Mouse (Mus musculus): ENCODE measurements around the gene Tmem239.

Gene Tmem239

DNA sequence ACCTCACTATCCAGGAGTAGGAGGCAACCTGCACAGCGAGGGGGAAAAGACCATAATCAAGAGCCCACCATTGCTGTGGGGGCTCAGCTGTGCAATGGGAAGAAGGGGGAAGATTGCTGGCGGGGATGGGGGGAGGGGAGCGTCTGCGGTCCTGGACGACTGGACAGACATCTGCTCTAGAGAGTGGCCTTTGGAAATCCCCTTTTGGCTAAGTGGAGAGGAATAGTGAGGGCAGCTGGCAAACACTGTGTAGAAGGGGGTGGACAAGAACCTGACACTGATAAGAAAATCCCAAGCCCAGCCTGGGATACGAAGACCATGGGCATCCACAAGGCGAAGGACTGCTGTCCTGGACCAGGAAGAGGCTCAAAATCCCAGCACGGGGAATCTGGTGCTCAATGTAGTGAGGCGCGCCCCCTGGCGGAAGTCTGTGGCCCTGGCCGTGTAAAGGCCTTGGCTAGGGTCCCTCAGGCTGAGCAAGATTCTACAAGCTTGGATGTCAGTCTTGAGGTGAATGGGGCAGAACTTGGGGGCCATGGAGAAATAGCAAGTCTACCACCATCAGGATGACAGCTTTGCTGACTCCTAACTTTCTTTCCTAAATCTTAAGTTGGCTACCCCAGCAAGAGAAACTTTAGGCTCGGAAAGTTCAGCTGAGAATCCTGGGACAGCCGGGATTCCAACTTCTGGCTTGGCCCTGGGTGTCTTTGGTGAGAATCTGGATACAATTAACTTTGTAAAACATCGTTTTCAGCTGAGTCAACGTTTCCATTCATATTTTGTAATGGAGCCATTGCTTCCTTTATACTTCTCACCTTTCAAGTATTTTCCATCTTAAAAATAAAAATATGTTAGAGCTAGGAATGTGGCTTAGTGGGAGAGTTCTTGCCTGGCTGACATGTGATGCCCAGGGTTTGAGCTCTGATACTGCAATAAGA lies 5.5 kb downstream of the Tmem239 start:
- DNase-seq (ENCODE audit: low spot score in 2 of 2), result peak; percentile 73 to 75

DNA sequence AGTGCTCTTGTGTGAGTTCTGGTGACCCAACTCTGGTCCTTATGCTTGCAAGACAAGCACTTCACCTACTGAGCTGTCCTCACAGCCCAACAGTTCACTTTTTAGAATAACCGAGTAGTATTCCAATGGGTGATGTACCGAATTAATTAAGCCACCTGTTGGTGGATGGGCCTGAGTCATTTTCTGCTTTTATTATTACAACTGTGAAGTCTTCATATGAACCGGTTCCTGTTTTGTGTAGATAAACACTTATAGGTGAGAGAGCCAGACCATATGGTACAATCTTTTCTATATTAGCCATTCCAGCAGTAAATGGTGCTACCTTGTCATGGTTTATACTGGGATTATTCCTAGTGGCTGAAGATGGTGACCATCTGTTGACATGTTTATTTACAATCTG lies 6.5 kb downstream of the Tmem239 start:
- no peak for DNase-seq (ENCODE audit: low spot score in 2 of 2)

DNA sequence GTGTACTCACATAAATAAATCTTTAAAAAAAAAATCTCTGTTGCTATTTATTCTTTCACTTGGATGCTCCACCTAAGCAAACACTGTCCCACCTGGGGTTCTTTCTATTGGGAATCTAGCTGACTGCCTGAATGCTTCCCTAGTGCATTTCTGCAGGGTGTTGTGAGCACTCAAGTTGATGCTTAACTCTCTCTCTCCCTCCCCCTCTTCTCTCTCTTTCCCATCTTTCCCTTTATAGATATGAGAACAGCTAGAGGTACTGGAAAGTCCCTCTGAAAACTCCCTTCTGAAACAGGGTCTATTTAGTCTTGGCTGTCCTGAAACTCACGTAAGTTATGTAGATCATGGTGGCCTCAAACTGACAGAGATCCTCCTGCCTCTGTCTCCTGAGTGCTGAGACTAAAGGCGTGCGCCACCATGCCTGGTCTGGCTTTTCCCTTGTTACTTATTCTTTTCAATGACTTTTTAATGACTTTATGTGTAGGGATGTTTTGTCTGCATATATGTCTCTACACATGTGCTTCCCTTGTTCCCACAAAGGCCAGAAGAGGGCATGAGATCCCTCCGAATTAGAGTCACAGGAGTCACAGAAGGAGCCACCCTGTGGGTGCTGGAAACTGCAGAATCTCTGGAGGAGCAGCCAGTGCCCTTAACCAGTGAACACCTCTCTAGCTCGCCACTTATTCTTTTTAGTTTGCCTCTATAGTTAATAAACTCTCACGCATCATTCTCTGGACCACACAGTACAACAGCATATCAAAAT lies 8.0 kb downstream of the Tmem239 start:
- DNase-seq (ENCODE audit: low spot score in 2 of 2), result no peak

DNA sequence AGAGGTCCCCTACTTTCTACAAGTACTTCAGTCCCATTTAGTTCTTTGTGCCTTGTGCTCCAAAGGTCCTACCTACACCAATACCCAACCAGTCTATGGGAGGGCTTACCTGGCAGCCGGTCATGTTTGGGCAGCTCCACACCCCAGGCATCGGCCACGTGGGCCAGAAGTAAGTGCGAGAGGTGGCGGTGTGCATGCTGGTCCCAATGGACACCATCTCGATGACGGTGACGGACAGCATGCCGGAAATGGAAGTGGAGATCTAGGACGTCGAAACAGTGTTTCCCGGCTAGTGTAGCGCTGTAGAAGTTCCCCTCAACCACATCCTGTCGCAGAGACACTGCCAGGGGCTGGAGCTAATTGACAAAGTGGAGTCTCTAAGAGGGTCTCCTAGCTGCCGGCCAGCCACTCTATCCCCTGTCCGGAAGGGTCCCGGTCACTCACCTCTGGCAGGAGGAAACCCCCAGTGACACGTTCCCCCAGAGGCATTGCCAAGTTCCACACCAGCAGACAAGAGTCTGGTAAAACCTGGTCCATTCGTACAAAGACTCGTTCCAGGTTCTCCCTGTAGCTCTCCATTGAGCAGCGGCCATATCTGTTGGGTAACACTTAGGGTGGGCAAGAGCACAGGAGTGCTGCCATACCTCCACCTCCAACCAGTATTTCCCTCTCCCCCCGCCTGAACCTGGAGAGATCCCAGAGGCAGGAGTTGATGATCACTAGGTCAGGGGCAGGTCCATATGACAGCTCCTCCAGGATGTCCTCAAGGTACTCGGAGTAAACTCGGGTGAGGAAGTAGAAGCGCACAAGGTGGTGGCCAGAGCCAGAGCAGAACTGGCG lies 15.7 kb downstream of the Tmem239 start:
- DNase-seq (ENCODE audit: low spot score in 2 of 2), result no peak

DNA sequence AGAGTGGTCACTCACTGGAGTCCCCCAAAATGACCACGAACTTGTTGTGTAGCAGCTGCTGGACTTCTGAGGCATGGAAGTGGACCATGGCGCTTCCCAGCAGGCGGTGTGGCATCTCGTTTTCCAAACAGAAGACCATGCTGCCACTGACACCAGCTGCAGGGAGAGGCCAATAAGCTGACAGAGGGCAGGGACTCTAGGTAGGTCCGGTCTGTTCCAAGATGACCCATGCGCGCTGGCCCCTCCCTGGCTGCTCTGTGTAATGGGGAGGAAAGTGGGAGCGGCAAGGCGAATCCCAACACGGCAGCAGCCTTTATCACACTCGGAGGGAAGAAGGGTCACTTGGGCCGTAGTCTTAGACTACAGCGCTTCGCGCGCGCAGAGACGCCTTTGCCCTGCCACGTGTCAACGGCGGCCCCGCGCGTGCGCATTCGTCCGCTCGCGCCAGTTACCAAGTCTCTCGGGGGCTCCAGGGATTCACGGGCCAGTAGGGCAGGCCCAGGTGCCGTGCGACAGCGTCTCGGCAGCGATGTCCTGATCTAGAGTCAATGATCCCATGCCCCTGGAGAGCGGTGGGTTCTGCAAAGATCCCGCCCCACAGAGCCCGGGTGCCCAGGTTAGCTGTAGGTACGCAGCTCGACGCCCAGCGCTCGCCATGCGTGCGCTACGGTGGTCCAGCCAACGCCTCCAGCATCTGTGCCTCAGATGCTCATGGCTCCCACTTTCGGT lies 17.3 kb downstream of the Tmem239 start:
- peak; percentile 53 to 92 for DNase-seq (ENCODE audit: low spot score in 2 of 2)

DNA sequence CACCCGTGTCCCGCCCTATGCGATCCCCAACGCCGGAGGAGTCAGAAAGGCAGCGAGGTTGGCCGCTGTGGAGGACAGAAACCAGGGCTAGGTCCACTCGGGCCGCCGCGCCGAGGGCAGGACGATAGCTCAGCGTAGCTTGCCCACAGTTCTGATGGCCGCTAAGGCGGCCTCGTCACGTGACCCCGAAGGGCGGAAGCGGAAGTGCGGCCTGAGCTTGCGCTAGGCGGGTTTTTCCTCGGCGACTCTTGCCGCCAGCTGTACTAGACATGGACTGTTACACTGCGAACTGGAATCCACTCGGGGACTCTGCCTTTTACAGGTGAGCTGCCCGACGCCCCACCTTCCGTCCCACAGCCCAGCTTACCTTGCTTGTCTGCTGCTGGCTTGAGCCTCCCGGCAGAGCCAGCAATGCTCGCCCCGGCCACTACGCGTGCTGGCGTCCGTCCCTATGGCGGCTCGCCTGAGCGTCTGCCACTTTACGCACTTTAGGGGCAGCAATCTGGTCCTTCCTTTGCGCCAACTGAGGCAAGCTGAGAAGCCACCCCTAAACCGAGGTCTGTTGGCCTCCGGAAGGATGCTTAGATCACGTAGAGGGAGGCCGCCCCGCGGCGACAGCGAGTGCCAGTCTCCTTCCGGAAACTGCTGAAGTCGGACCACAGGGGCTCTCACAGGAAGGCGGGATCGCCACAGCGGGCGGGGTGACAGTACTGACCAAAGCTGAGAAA lies 18.0 kb downstream of the Tmem239 start, which contains the start of the genes Vps16 and Pced1a:
TSS of gene Vps16 (plus strand) at position 214 of the 728 bp plus-strand sequence.
TSS of gene Pced1a (minus strand) at position 576 of the 728 bp plus-strand sequence.
- DNase-seq (ENCODE audit: low spot score in 2 of 2), result peak in 1 of 2 experiments; percentile 91

DNA sequence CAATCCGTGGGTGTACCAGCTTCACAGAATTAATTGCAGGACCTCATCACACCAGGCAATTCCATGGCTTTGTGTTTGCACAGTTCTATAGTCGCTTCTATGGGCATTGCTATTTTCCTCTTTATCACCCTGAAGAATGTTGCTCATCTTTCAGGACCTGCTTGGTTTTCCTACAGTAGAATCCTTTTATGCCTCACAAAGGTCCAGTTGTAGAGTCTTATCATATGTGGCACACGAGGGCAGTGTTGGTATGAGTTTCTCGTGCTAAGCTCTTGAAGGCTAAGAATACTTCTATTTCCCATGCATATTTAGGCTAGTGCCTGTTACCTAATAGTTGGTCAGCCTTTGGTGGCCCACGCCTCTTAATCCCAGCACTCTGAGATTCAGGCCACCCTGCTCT lies 18.8 kb downstream of the Tmem239 start:
- DNase-seq (ENCODE audit: low spot score in 2 of 2), result no peak

DNA sequence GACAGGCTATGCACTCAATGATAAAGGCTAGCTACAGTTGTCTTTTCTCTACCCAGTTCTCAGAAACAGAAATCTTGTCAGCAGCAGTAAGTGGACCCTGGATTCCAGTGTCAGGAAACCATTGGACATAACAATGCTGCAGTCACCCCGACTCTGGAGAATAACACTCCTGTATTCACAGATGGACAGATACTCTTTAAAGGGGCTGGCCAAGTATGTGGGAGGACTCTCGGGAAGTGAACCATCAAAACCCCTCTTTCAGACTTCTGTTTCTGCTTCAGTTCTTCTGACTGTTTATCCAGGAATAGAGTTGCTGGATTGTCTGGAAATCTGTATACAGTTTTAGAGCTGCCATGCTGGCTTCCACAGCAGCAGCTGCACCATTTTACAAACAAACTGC lies 23.6 kb downstream of the Tmem239 start:
- no peak for DNase-seq (ENCODE audit: low spot score in 2 of 2)

DNA sequence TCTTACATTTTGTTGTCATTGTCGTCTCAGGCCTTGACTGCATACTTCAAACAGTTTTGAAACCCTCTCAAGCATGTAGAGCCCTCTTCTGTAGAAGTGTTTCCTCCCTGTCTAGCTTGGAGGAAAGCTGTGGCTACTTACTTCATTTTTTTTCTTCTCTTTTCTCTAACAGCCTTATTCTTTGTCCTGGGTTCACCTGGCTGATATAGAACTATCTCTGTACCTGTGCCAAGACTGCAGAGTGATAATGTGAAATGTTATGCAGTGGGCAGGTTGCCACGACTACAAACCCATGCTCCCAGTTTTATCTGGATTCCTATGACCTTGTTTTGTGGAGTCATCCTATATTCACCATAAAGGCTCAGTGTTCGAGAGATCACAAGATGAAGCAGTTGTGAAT lies 24.2 kb downstream of the Tmem239 start:
- DNase-seq (ENCODE audit: low spot score in 2 of 2), result no peak

DNA sequence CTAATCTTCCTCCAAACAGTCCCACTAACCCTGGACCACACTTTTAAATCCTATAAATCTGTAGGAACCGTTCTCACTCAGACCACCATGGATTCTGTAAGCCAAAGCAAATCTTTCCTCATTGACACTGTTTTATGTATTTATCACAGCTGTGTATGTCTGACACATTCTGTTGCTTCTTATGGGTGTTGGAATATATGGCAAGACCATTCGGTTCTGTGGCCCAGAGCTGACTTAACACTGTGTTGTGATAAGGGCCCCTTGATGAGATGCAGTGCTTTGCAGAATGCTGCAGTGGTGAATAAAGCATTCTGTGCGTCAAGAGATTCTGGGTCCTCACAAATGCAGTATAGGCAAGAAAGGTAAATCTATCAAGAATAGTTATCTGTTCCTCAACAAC lies 25.9 kb downstream of the Tmem239 start:
- no peak for DNase-seq (ENCODE audit: low spot score in 2 of 2)

DNA sequence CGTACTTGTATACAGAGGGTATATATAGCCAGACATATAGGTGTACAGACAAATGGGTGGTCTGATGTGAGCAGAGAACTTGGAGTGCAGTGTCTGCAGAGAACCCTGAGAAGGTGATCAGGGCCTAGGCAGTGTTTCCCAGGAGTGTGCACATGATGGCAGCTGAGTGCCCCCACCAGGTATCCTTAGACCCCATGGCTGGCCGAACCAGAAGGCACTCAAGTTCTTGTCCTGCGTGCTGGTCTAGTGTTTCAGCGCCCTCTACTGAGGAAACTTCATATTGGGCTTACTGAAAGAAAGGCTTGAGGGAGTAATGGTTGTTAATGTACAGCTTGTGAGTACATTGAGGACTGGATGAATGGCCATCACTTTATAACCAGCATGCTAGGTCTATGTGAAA lies 26.9 kb downstream of the Tmem239 start:
- DNase-seq (ENCODE audit: low spot score in 2 of 2), result no peak

DNA sequence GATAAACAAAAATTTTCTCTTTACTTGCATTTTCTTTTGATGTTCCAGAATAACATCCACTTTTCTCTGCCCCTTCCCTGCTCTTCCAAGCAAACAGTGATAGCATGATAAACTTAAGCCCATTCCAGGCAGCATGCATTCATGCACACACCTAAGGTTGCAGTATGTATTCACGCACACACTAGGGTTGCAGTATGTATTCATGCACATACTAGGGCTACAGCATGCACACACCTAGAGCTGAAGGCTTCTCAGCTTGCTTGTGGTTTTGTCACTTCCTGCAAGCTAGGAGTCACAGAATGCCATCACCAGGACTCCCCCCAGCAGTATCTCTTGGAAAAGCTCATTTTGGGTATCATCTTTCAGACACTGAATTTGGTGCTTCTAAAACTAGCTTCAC lies 30.5 kb downstream of the Tmem239 start:
- no peak for DNase-seq (ENCODE audit: low spot score in 2 of 2)

DNA sequence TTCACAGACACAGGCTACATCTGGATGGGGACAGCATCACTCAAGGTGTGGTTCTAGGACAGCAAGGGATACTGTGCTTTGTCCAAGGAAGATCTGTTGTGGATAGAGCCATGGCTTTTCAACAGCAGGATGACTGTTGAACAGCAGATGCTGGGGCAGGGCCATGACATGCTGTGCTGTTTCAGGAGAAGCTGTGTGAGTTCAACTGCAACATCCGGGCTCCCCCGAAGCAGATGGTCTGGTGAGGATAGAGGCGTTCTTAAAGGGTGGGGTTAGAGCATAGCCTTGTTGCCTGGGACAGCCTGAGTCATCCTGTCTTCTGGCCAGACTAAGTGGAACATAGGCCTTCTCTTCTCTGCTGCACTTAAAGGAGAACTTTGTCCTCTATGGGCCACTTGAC lies 32.6 kb downstream of the Tmem239 start:
- DNase-seq (ENCODE audit: low spot score in 2 of 2), result no peak

DNA sequence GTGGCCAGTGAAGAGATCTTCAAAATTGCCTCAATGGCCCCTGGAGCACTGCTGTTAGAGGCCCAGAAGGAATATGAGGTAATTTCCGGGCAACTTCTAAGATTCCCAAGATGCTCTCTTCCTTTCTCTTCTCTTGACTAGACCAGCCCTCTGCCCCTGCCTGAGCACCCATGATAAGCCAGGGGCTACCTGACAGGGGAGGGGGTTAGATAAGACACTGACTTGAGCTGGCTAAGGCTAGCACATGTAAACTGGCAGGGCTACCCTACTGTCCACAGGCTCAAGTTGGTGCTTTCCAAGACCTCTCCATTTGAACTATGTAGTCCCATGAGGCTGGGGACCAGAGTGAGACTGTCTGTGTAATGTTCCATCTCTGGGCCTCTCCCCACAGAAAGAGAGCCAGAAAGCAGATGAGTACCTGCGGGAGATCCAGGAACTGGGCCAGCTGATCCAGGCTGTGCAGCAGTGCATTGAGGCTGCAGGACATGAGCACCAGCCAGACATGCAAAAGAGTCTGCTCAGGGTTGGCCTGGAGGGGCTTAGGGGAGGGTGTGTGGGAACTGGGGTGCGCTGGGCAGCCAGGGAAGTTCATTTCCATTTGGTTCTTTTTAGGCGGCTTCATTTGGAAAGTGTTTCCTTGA lies 33.7 kb downstream of the Tmem239 start:
- no peak for DNase-seq (ENCODE audit: low spot score in 2 of 2)

DNA sequence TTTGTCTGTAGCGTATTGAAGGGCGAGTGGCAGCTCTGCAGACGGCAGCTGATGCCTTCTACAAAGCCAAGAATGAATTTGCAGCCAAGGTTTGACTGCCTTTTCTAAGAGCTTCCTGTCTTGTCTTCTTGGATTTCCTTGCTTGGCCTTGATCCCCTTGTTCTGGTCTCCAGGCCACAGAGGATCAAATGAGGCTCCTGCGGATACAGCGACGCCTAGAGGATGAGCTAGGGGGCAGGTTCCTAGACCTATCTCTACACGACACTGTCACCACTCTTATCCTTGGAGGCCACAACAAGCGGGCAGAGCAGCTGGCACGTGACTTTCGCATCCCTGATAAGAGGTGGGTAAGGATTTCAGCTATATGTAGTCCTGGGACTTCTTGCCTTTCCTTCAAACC lies 35.9 kb downstream of the Tmem239 start:
- DNase-seq (ENCODE audit: low spot score in 2 of 2), result no peak

DNA sequence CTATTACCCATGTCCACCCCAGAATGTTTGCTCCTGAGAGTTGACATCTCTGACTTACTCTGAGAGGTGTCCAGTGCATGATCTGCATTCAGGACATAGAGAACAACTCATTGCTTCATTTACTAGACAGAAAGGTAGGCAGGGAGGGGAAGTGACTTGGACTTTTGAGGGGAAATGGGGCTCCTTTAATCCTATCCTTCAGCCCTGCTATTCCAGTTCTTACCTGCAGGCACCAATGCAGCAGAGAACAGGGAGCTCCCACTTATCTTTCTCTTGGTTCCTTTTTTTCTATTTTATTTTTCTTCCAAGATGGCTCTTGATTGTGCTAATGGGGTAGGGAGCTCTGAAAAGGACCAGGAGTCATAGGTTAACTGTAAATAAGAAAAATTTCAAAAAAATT lies 42.2 kb downstream of the Tmem239 start:
- DNase-seq (ENCODE audit: low spot score in 2 of 2), result no peak

DNA sequence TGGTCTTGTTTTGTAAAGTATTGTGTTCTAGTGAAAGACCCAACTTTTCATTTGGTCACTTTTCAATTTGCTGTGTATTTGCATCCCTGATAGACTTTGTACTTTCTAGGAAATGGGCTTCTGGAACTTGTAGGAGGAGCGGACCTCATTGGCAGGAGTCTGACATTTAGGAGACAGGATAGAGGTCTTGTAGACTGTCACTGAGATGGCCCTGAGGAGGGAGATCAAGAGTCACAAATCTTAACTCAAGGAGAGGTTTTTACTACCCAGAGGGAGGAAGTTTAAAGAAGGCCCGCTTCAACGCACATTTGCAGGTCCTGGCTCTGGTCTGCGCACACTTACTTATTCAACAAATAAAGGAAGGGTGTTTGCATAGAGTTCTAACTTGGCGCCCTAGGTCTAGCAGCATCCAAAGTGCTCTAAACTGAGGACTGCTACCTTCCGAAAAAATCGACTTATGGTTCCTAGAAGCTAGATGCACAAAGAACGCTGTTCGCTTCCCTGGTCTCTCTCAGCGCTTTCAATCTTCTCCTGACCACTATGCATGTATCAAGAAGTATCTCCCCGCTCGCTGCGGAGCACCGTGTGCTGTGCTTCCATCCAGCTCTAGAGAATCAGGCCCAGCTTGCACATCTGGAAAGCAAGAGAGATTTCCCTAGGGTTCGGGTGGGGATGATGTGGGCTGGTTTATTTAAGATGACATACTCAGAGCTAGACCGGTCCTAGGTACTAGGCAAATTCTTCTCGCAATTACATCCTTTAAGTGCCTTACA lies 42.9 kb downstream of the Tmem239 start:
- DNase-seq (ENCODE audit: low spot score in 2 of 2), result no peak

DNA sequence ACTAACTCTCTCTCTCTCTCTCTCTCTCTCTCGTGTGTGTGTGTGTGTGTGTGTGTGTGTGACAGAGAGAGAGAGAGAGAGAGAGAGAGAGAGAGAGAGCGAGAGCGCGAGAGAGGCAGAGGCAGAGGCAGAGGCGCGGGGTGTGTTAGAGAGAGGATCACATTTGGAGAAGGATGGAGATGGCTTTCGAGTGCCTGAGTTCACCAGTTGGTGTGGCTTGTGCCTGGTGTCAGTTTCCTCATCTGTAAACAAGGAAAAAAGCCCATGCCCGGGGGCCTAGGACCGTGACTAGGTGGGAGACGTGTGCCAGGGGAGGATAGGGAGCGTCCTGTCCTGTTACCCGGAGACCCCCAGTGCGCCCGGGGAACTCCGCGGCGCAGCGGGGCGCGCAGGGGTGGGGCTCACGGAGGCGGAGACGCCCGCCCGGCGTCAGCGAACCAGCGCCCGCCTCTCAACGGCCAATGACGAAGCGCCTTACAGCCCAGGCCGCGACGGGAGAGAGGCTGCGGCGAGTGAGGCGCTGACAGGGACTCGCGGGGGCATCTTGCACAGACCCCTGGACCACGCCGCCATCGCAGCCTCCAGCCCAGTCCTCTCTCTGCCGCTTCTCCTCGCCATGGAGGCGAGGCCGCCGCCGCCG lies 43.6 kb downstream of the Tmem239 start, which contains the start of gene Ptpra:
TSS of gene Ptpra (plus strand) at position 485 of the 640 bp plus-strand sequence.
- peak; percentile 87 to 94 for DNase-seq (ENCODE audit: low spot score in 2 of 2)

DNA sequence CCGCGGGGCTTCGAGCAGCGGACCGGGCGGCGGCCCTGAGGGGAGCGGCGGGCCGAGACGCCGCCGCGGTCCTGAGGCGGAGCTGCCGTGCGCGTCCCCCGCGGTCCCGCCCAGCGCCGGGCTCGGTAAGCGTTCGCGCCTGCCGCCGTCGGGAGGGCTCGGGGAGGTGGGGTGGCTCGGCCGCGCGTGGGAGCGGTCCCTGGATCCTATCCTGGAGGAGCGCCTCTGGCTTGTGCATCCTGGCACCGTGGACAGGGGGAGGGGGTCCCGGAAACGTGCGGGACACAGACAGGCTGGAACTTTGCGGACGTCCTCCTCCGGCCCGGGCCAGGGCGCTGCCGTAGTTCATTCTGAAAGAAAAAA lies 44.1 kb downstream of the Tmem239 start:
- DNase-seq (ENCODE audit: low spot score in 2 of 2), result peak; percentile 66 to 83

All from urinary bladder, adult 18-20 months (tissue).